Mouse (Mus musculus) urinary bladder, postnatal 36 days (tissue): ENCODE measurements around the gene Rps19.

ENCODE experiments used
- DNase-seq, 2 experiments: peaks; one replicate each; pipeline ENCODE4 v3.0.0; 2022; ENCODE audit warnings: low spot score in 2 of 2, mixed read lengths in 1 of 2

Gene Rps19

GRCm38 (mm10) chr7:24902630-24903443 is 18.7 kb downstream of the Rps19 start, which contains the start of gene Arhgef1:
TSS of gene Arhgef1 (plus strand) at chr7:24902912.
- peak; percentile 53 to 66 for DNase-seq

- no peak for DNase-seq
Measured at GRCm38 (mm10) chr7:24903444-24903825, 19.3 kb downstream of the Rps19 start.

GRCm38 (mm10) chr7:24904070-24904483 is 19.9 kb downstream of the Rps19 start:
- DNase-seq: peak; percentile 95 to 98

- DNase-seq: peak; percentile 28 to 50
Measured at GRCm38 (mm10) chr7:24904936-24905335, 20.8 kb downstream of the Rps19 start.

- no peak for DNase-seq
Measured at GRCm38 (mm10) chr7:24906551-24906950, 22.4 kb downstream of the Rps19 start.

GRCm38 (mm10) chr7:24907211-24907748 is 23.1 kb downstream of the Rps19 start:
- DNase-seq: peak; percentile 43 to 65

GRCm38 (mm10) chr7:24912480-24912879 is 28.3 kb downstream of the Rps19 start:
- peak in 1 of 2 experiments; percentile 45 for DNase-seq

GRCm38 (mm10) chr7:24918763-24919323 is 34.7 kb downstream of the Rps19 start:
- no peak for DNase-seq

- no peak for DNase-seq
Measured at GRCm38 (mm10) chr7:24919728-24920127, 35.6 kb downstream of the Rps19 start.

- no peak for DNase-seq
Measured at GRCm38 (mm10) chr7:24930475-24930874, 46.3 kb downstream of the Rps19 start.

GRCm38 (mm10) chr7:24931651-24932050 is 47.5 kb downstream of the Rps19 start:
- DNase-seq: no peak
